Mouse (Mus musculus) heart, postnatal 0 days (tissue): Measurements from ENCODE around the gene Bag2.

Source experiments
- CTCF ChIP-seq: IDR thresholded peaks from 2 replicates; pipeline ENCODE4 v1.5.1; 2016; ENCODE audit warnings: antibody characterized with exemption, control low read depth, low read depth
- EP300 ChIP-seq: IDR thresholded peaks from 2 replicates; pipeline ENCODE4 v1.6.1; 2016; ENCODE audit warnings: antibody characterized with exemption, low read depth

GRCm38 (mm10) chr1:33754089-33754488 lies 3.5 kb downstream of the Bag2 start:
- TF ChIP-seq EP300, result no peak
- TF ChIP-seq CTCF, result no peak
